Comparison of ENCODE assay signal across 19 mouse cellular contexts in genomic region chr2:117442862-117443261, GRCm38 (mm10).
"Had no signal": no experiment of that assay in that cellular context is flagged by ENCODE, and none has a peak within 500 bp of the region (broad histone marks: within the 10 kb centered on the region; RNA-seq: fewer than 3 reads in every experiment).

No protein-coding gene starts in this region.

- H3K36me3 ChIP-seq: liver, embryonic 13.5 days; neural tube, embryonic 12.5 days; neural tube, embryonic 15.5 days; stomach, embryonic 15.5 days had no signal

- H3K9me3 ChIP-seq: liver, embryonic 13.5 days; neural tube, embryonic 12.5 days; neural tube, embryonic 15.5 days; stomach, embryonic 15.5 days had no signal

- H3K27me3 ChIP-seq: liver, embryonic 13.5 days; neural tube, embryonic 12.5 days; neural tube, embryonic 15.5 days; stomach, embryonic 15.5 days had no signal

- DNase-seq: kidney, adult 18-20 months; kidney, adult 9 months; kidney, postnatal 25 days; layer of hippocampus, adult 9-11 months; liver, embryonic 13.5 days; lung, embryonic 14.5 days; lung, postnatal 14 days; midbrain, embryonic 14.5 days; right cerebral cortex, adult 18-20 months; right cerebral cortex, postnatal 14 days; right cerebral cortex, postnatal 4 days; thymus, postnatal 36 days had no signal

- H3K9ac ChIP-seq: liver, embryonic 13.5 days; lung, embryonic 14.5 days; neural tube, embryonic 12.5 days; neural tube, embryonic 15.5 days; stomach, embryonic 15.5 days had no signal

- H3K4me3 ChIP-seq: layer of hippocampus, adult 2 months; liver, embryonic 13.5 days; neural tube, embryonic 12.5 days; neural tube, embryonic 15.5 days; stomach, embryonic 15.5 days had no signal

- H3K4me2 ChIP-seq: liver, embryonic 13.5 days; lung, embryonic 14.5 days; midbrain, embryonic 11.5 days; neural tube, embryonic 12.5 days; neural tube, embryonic 15.5 days; stomach, embryonic 15.5 days had no signal

- H3K4me1 ChIP-seq: liver, embryonic 13.5 days; neural tube, embryonic 12.5 days; stomach, embryonic 15.5 days had no signal

- H3K27ac ChIP-seq: layer of hippocampus, adult 2 months; liver, embryonic 13.5 days; neural tube, embryonic 12.5 days; neural tube, embryonic 15.5 days; stomach, embryonic 15.5 days had no signal

- ATAC-seq: inflammation-experienced regulatory T-cells, adult 6 months; intestine, embryonic 16.5 days had no signal
